Mouse (Mus musculus): ENCODE data around the gene Tmem247. TPM values are rescaled to one million over a fixed set of nuclear protein-coding genes. Genes with fewer than 3 reads are reported as not detected.

The Tmem247 gene
- not detected in 2 replicates for polyA plus RNA-seq (2016; fragmentation: Nextera tagmentation; extraction: Ambion mirVana)

DNA sequence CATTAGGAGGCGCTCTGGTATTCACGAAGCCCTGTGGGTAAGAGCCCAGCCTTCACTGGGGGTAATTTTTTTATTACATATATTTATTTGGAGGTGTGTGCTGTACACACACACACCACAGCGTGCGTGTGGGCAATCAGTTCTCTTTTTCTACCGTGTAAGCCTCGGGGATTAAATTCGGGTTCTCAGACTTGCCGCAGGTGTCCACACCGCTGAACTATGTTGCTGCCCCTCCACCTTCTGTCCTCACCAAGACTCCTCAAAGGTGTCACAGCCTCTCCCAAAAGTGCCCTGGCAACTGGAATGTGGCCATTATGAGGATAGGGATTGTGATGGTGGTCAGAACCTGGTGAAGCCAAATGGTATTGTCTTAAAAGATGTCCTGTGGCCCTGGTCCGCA is at the start of gene Tmem247:
Tmem247 (plus strand) TSS at position 301 of the 400 bp plus-strand sequence.
- no peak within 1 kb of the TSS for H3K9ac ChIP-seq
- no peak within 1 kb of the TSS for H3K27ac ChIP-seq
- no peak within 1 kb of the TSS for H3K4me2 ChIP-seq (replicated peaks)
- no peaks in the 10 kb centered on the region for H3K9me3 ChIP-seq
- H3K27me3 ChIP-seq, result no peaks in the 10 kb centered on the region
- no peak for ATAC-seq (ENCODE audit: insufficient number of reproducible peaks, insufficient read depth, low FRiP score, low TSS enrichment)
- H3K36me3 ChIP-seq, result no peaks in the 10 kb centered on the region
- no peaks in the 10 kb centered on the region for H3K4me1 ChIP-seq
- 89% methylated on average over 10 of the region's 10 CpGs for WGBS
- no peak within 1 kb of the TSS for H3K4me3 ChIP-seq

DNA sequence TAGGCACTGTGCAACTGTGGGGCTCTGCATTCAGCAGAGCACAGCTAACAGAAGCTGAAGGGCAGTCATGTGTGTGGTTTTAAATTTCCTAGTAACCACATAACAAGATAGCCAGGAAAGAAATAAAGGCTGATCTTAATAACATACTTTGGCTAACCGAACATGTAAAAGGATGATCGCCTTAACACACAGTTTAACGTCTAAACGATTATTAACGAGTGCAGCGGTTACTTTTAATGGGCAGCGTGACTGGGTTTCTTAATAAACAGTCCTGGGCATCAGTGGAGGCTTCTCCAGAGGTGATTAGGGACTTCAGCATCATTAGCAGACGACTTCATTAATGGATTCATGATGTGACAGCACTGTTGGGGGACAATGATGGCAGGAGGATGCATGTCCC is 46.6 kb upstream of the Tmem247 start:
- Histone ChIP-seq H3K4me2 (replicated peaks) (no peak overlapping the region), H3K4me3 (no peak overlapping the region), H3K27ac (no peak overlapping the region), H3K27me3 (no peaks in the 10 kb centered on the region), H3K36me3 (no peaks in the 10 kb centered on the region), H3K9me3 (no peaks in the 10 kb centered on the region), H3K9ac (no peak overlapping the region), H3K4me1 (no peaks in the 10 kb centered on the region; the same call in 1 of the 2 replicates)
- ATAC-seq (ENCODE audit: insufficient number of reproducible peaks, insufficient read depth, low FRiP score, low TSS enrichment), result no peak
- 77% methylated on average over 8 of the region's 8 CpGs for WGBS

DNA sequence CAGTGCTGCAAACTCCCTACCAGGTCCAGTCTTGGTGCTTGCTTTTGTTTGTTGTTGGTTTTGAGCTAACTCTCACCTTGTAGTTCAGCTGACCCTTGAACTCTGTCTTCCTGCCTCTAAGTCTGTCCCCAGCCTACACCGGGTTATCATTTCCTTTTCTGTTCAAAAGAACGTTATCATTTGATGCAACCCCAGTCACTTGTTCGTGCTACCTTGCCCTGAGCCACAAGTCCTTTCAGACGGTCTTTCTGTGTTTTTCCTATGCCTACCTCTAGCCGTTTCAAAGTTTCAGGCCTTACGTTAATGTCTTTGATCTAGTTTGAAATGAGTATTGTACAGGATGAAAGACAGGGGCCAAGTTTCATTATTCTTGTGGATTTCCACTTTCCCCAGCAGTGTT is 44.5 kb upstream of the Tmem247 start:
- H3K27me3 ChIP-seq, result no peaks in the 10 kb centered on the region
- H3K4me3 ChIP-seq, result no peak overlapping the region
- no peaks in the 10 kb centered on the region; the same call in 1 of the 2 replicates for H3K4me1 ChIP-seq
- no peak overlapping the region for H3K9ac ChIP-seq
- H3K36me3 ChIP-seq, result no peaks in the 10 kb centered on the region
- H3K9me3 ChIP-seq, result no peaks in the 10 kb centered on the region
- no peak overlapping the region for H3K27ac ChIP-seq
- WGBS, result 47% methylated on average over 6 of the region's 6 CpGs
- no peak for ATAC-seq (ENCODE audit: insufficient number of reproducible peaks, insufficient read depth, low FRiP score, low TSS enrichment)
- no peak overlapping the region for H3K4me2 ChIP-seq (replicated peaks)

DNA sequence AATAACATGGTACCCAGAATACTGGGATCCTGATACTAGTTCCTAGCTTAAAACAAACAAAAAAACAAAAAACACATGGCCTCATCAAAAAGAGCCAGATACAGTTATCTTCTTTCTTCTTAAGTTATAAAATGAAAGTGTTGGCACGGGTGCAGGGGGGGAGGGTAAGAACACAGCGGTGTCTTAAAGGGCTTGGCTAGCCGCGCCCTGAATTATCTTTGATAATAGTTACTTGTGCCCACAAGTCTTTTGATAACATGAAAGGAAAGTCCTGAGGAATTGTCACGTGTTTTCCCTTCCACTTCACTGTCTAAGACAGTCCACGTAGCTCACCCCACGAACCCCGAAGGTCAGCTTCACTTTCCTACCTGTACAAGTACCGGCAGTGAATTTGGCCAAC is 40.2 kb upstream of the Tmem247 start:
- ATAC-seq (ENCODE audit: insufficient number of reproducible peaks, insufficient read depth, low FRiP score, low TSS enrichment), result no peak
- Histone ChIP-seq H3K27ac (no peak overlapping the region), H3K36me3 (no peaks in the 10 kb centered on the region), H3K9ac (no peak overlapping the region), H3K4me3 (no peak overlapping the region), H3K27me3 (no peaks in the 10 kb centered on the region), H3K4me2 (replicated peaks) (no peak overlapping the region), H3K9me3 (no peaks in the 10 kb centered on the region), H3K4me1 (no peaks in the 10 kb centered on the region; the same call in 1 of the 2 replicates)
- WGBS, result 87% methylated on average over 9 of the region's 9 CpGs

DNA sequence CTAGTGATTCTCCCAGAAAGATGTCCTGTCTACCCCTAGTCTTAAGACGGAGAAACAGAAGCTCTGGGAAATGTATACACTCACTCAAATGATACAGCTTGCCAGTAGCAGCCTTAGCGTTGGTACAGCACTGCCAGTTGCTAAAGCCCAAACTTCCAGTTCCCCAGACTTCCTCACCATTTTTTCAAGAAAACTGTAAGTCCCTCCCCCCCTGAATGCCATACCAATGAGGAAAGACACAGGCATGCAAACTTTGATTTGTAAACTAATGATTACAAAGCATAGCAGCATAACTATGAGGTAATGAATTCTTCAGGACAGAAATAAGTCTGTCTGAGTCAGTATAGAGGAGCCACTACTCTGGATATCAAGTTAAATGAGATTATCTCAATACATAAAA is 39.4 kb upstream of the Tmem247 start:
- H3K36me3 ChIP-seq, result no peaks in the 10 kb centered on the region
- WGBS, result 77% methylated on average over 2 of the region's 2 CpGs
- H3K9me3 ChIP-seq, result no peaks in the 10 kb centered on the region
- H3K4me1 ChIP-seq, result no peaks in the 10 kb centered on the region
- H3K27me3 ChIP-seq, result no peaks in the 10 kb centered on the region
- ATAC-seq (ENCODE audit: insufficient number of reproducible peaks, insufficient read depth, low FRiP score, low TSS enrichment), result no peak
- no peak overlapping the region for H3K4me2 ChIP-seq (replicated peaks)
- H3K4me3 ChIP-seq, result no peak overlapping the region
- H3K27ac ChIP-seq, result no peak overlapping the region
- H3K9ac ChIP-seq, result no peak overlapping the region

DNA sequence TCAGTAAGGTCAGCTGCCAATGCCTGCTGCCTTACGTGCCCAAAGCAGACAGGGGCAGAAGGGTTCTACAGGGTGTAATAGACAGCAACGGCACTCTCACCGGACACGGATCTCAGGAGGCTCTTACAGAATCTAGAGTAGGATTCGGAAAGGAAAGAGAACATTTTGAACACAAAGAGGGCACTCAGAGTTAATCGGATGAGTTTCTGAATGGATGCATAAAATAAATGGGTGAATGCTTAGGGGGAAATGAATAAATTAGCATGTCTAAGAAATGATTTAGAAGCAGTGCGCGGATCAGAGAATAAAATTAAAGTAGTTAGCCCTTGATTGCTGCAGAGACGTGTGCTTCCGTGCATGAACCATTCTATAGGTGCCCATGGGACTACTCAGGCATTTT is 37.1 kb upstream of the Tmem247 start:
- Histone ChIP-seq H3K27ac (no peak overlapping the region), H3K9ac (no peak overlapping the region), H3K36me3 (no peaks in the 10 kb centered on the region), H3K4me3 (no peak overlapping the region), H3K9me3 (no peaks in the 10 kb centered on the region), H3K4me1 (no peaks in the 10 kb centered on the region), H3K27me3 (no peaks in the 10 kb centered on the region), H3K4me2 (replicated peaks) (no peak overlapping the region)
- ATAC-seq (ENCODE audit: insufficient number of reproducible peaks, insufficient read depth, low FRiP score, low TSS enrichment), result no peak
- WGBS, result 81% methylated on average over 10 of the region's 10 CpGs

DNA sequence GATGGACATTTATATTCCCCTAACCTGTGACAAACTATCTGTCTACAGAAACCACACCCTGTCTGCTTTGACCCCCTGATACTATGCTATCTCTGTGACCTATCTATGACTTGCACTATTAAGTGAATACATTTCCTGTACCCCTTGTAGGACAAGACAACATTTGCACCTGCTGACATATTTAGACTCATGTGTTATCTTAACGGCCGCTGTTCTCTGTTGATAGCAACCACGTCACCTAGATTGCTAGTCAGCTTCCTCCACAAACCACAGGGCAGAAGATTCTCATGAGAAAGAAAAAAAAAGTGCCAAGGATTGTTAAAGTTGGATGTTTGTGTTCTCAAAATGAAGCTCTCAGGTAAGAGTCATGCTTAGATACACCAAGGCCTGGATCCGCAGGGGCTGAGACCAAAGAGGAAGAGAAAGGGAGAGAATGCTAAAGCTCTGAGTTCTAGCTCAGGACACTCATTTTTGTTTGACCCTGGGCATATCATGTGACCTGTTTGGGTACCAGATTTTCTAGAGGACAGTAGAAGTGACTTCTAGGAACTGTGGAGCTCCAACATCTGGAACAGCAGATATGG is 36.6 kb upstream of the Tmem247 start:
- Histone ChIP-seq H3K4me2 (replicated peaks) (no peak overlapping the region), H3K9me3 (no peaks in the 10 kb centered on the region), H3K4me1 (no peaks in the 10 kb centered on the region), H3K9ac (no peak overlapping the region), H3K4me3 (no peak overlapping the region), H3K27ac (no peak overlapping the region), H3K27me3 (no peaks in the 10 kb centered on the region), H3K36me3 (no peaks in the 10 kb centered on the region)
- ATAC-seq (ENCODE audit: insufficient number of reproducible peaks, insufficient read depth, low FRiP score, low TSS enrichment), result no peak
- WGBS, result 88% methylated on average over 4 of the region's 4 CpGs

DNA sequence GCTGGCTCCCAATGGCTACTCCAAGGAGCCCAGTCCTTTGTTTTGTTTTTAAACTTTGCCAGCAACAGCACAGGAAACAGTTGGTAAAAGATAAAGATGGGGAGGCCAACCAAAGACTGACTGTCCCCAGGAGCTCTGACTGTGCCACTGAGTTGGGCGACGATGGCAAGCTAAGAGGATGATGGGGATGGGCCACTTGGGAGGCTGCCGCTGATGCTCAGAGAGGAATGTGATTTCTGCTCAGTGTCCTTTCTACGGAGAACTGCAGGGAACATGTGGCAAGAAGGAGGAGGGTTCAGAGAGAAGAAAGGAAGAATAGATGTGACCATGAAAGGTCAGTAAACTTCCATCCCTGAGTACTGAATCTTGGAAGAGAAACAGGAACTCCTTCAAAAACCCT is 22.0 kb upstream of the Tmem247 start:
- no peak overlapping the region for H3K27ac ChIP-seq
- 85% methylated on average over 4 of the region's 4 CpGs for WGBS

DNA sequence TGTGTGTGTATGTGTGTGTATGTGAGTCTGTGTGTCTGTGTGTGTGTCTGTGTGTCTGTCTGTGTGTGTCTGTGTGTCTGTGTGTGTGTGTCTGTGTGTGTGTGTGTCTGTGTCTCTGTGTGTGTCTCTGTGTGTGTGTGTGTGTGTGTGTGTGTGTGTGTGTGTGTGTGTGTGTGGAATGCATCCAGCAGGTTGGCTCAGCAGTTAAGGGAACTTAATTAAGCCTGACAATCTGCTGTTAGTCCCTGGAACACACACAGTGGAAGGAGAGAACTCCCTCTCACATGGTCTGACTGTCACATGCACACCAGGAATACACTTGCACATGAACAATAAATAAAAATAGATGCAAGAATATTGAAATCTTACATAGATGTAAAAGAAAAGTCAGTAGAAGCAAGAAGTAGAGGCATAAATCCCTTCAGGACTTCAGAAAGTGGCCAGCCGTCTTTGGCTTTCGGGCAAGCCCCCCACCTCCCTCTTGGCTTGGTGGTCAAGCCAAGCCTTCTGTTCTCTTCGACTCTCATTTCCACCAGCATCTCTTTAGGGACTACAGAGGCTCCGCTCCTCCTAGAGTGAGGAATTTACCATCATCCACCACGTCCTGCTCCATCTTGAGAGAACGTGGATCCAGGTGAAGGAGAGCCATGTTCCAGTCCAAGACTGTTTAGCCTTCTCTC is 19.5 kb upstream of the Tmem247 start:
- Histone ChIP-seq H3K9ac (no peak overlapping the region), H3K27me3 (no peaks in the 10 kb centered on the region), H3K36me3 (no peaks in the 10 kb centered on the region), H3K4me3 (no peak overlapping the region), H3K4me1 (no peaks in the 10 kb centered on the region), H3K4me2 (replicated peaks) (no peak overlapping the region), H3K27ac (no peak overlapping the region), H3K9me3 (no peaks in the 10 kb centered on the region)
- no peak for ATAC-seq (ENCODE audit: insufficient number of reproducible peaks, insufficient read depth, low FRiP score, low TSS enrichment)
- 90% methylated on average over 6 of the region's 6 CpGs for WGBS

More for the DNA sequence above, 22.0 kb upstream of the Tmem247 start:
- ATAC-seq (ENCODE audit: insufficient number of reproducible peaks, insufficient read depth, low FRiP score, low TSS enrichment), result no peak
- Histone ChIP-seq H3K36me3 (no peaks in the 10 kb centered on the region), H3K9me3 (no peaks in the 10 kb centered on the region), H3K27me3 (no peaks in the 10 kb centered on the region), H3K9ac (no peak overlapping the region), H3K4me3 (no peak overlapping the region), H3K4me2 (replicated peaks) (no peak overlapping the region), H3K4me1 (no peaks in the 10 kb centered on the region)

DNA sequence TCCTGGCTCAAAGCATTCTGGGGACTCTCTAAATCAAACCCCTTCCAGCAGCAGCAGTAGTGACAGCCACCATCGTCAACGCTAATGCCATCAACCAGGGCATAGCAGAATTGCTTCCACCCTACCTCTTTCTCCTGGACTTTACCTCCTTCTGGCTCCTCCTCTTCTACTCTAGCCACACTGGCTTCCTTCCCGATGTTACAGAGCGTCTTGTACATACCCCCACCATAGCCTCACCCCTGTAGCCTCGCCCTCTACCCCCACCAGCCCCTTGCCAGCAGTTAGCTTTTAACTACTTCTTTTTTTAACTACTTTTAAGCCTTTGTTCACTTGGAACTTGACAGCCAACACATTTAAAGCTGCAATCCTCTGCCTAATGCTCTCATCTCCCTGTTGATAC is 17.3 kb upstream of the Tmem247 start:
- no peak for ATAC-seq (ENCODE audit: insufficient number of reproducible peaks, insufficient read depth, low FRiP score, low TSS enrichment)
- no peaks in the 10 kb centered on the region for H3K9me3 ChIP-seq
- H3K36me3 ChIP-seq, result no peaks in the 10 kb centered on the region
- no peak overlapping the region for H3K4me3 ChIP-seq
- H3K9ac ChIP-seq, result no peak overlapping the region
- H3K27me3 ChIP-seq, result no peaks in the 10 kb centered on the region
- 87% methylated on average over 5 of the region's 5 CpGs for whole genome bisulfite sequencing
- no peak overlapping the region for H3K27ac ChIP-seq
- H3K4me1 ChIP-seq, result no peaks in the 10 kb centered on the region
- no peak overlapping the region for H3K4me2 ChIP-seq (replicated peaks)

DNA sequence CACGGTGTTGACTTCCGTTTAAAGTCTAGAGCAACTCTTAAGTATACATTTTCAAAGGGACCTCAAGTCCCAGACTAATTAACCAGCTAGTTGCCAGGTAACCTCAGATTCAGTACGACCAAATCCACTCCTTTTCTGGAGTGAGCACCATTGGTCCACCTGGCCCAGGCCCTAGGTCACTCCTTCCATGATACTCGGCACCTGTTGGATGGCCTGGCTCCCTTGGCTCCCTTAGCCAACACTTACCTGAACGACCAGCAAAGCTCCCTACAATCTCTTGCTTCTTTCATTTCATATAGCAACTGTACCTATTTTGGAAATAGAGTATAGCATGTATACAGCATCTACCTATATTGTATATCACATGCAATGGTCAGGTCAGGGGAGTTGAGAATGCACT is 16.6 kb upstream of the Tmem247 start:
- Histone ChIP-seq H3K36me3 (no peaks in the 10 kb centered on the region), H3K9me3 (no peaks in the 10 kb centered on the region), H3K4me1 (peaks cover 4% of the 10 kb centered on the region; the same call in 1 of the 2 replicates), H3K9ac (no peak overlapping the region), H3K27me3 (no peaks in the 10 kb centered on the region), H3K4me2 (replicated peaks) (no peak overlapping the region), H3K4me3 (no peak overlapping the region), H3K27ac (no peak overlapping the region)
- ATAC-seq (ENCODE audit: insufficient number of reproducible peaks, insufficient read depth, low FRiP score, low TSS enrichment), result no peak
- WGBS, result 75% methylated on average over 5 of the region's 5 CpGs

DNA sequence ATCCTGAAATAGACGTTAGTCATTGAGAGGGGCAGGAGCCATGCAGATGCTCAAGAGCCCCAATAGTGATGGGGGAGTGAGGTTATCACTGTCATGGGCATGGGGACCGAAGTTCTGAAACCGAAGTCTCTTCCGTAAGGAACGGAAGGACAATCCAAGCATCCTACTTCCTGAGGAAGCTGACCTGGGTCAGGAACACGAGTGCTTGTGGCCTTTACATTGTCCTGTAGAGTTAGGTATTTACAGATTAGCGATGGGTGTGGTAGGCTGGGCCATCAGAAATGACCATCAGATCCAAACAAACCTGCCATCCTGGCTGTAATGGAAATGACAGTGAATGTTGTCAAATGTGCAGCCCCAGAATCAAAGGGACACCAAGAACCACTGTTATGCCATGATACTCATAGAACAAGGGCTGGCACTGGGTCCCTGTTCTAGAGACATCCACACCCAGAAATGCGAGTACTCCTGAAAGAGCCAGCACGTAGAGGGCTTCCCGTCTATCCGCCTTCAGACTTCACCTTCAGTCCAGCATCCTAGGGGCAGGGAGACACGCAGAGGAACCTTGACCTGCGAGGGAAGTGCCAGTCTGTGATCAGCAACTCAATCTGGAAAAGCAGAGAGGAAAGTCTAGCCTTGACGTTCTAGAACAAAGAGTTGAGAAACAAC is 14.6 kb upstream of the Tmem247 start:
- 93% methylated on average over 14 of the region's 14 CpGs for WGBS
- ATAC-seq (ENCODE audit: insufficient number of reproducible peaks, insufficient read depth, low FRiP score, low TSS enrichment), result no peak
- no peaks in the 10 kb centered on the region for H3K9me3 ChIP-seq

More for the DNA sequence above, 14.6 kb upstream of the Tmem247 start:
- Histone ChIP-seq H3K4me2 (replicated peaks) (no peak overlapping the region), H3K9ac (no peak overlapping the region), H3K27me3 (no peaks in the 10 kb centered on the region), H3K4me1 (peaks cover 7% of the 10 kb centered on the region; the same call in 1 of the 2 replicates), H3K27ac (no peak overlapping the region), H3K4me3 (no peak overlapping the region), H3K36me3 (no peaks in the 10 kb centered on the region)

Measured in embryonic facial prominence, embryonic 12.5 days (tissue).